Mouse (Mus musculus): ENCODE measurements around the gene Olfr411.

The Olfr411 gene

DNA sequence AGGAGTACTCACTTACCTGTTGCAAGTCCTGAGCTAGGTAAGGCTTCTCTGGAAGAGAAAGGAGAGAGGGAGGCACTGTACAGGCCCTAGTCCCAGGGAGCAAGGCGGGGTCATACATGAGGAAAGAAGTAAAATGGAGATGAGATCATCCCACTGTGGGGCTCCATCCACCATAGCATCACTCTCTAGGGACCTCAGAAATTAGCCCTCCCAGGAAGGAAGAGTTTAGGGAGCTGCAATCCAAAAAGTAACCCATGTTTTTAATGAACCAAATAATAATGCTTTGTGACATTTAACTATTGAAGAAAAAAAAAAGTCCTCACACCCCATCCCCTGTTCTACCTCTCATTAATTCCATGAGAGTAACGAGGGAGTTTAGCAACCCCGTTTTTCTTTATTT lies at the start of gene Olfr411:
TSS of gene Olfr411 (minus strand) at position 101 of the 400 bp plus-strand sequence.
- no peak for DNase-seq (ENCODE audit: low spot score)

DNA sequence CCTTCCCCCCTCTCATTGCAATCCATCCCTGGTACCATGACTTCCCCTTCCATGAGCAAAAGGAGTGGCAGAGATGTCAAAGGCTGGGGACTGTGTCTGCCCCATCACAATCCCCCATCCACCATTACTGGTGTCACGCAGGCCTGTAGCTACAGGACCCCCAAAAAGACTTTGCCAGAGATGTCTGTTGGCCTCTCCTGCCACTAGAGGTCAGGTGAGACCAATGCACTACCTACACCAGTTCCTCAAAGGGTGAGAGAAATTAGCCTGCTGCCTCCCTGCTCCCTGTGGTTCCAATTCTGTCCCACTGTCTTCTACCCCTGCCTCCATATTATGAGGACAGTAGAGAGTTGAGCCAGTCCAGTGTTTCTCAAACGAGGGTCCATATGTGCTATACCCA lies 49.7 kb upstream of the Olfr411 start:
- DNase-seq (ENCODE audit: low spot score): no peak

DNA sequence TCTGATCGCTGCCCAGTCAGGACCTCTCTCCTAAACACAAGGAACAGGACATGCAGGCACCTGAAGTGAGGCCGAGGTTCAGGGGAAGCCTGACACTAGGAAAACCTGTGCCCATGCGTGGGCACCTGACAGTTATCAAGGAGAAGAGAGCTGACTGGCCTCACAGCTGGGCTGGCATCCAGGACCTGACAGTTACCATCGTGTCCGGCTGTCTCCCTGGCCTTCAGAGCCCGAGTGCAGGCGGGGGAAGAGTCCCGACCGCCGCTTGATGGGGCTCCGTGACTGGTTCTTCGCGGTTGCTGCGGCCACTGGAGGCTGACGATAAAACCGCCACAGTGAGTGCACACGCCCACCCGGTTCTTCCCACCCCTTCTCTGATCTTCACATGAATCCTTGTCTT lies 43.1 kb upstream of the Olfr411 start:
- no peak for DNase-seq (ENCODE audit: low spot score)

DNA sequence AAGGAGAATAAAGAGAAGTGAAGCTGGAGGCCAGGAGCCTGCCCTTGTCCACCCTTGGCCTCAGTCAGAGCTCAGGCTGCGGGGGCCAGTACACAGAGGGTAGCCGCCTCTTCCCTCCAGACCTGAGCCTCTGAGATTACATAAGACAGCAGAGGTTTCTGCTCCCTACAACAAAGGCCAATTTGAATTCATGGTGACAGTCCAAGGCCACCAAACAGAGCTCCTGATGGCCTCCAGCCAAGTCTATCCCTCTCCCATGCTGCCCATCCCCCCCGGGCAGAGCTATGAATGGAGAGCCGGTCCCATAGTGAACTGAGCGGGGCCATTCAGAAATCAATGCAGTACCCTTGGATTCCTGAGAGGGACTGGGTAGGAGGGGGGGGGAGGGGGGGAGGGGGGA lies 41.0 kb upstream of the Olfr411 start:
- DNase-seq (ENCODE audit: low spot score): no peak

DNA sequence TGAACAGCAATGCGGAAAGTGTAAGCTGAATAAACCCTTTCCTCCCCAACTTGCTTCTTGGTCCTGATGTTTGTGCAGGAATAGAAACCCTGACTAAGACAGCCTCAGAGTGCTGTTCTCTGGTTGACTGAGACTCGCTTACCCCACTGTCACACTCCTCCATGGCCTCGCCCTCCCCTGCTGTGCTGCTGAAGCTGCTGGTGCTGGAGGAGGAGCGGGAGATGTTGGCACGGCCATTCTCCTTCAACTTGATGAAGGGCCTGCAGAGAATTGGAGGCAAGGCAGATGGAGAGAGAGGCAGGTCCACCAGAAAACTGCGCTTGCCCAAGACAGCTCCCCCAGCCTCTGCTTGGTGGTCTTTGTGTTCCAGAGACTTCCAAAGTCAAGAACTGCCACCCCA lies 40.5 kb upstream of the Olfr411 start:
- no peak for DNase-seq (ENCODE audit: low spot score)

DNA sequence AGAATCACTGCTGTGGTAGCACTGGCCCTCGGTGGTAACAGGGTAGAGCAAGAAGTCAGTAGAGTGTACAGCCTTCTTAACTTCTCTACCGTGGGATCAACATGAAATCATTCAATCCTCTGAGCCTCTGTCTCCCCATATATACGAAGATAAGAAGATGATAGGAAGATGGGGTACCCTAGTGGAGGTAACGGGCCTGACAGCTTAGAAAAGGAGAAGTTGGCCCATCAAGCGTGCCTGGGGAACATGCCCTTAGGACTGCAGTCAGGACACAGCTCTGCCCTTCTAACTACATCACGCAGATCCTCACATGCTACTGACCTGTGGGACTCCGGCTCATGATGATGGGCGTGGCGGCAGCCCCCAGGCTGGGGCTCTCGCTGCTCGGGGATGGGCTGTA lies 39.4 kb upstream of the Olfr411 start:
- no peak for DNase-seq (ENCODE audit: low spot score)

DNA sequence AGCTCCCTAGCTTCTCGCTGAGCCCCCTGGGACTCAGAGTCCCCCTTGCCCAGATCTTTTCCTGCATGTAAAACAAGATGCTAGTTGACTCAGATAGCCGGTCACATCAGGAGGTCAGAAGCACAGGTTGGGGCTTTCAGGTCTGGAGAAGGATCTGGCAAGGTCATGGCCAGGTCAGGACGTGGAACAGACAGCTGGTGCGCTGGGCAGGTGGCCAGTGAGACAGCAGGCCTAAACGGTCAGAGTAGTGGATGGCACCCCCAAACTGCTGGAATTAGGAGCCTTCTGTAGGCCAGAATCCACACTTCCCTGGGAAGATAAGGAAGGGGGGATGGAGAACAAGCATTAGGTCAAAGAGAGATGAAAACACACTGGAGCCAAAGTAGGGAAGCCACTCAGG lies 34.8 kb upstream of the Olfr411 start:
- no peak for DNase-seq (ENCODE audit: low spot score)

DNA sequence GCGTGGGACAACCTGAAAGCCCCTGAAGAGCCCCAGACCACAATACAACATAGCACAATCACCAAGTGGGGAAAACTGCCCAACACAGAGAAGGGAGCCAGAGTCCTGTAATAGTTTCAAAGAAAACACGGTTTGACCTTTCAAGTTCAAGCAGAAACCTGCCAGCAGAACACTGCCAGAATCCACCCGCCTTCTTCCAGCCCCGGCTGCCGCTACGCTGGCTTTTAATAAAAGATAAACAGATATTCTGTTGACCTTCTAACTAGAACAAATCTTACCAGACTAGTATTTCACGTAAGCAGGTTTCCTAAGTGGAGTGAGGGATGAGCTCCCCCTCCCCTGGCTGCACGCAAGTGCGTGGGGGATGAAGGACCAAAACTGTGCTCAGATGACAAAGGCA lies 33.2 kb upstream of the Olfr411 start:
- no peak for DNase-seq (ENCODE audit: low spot score)

DNA sequence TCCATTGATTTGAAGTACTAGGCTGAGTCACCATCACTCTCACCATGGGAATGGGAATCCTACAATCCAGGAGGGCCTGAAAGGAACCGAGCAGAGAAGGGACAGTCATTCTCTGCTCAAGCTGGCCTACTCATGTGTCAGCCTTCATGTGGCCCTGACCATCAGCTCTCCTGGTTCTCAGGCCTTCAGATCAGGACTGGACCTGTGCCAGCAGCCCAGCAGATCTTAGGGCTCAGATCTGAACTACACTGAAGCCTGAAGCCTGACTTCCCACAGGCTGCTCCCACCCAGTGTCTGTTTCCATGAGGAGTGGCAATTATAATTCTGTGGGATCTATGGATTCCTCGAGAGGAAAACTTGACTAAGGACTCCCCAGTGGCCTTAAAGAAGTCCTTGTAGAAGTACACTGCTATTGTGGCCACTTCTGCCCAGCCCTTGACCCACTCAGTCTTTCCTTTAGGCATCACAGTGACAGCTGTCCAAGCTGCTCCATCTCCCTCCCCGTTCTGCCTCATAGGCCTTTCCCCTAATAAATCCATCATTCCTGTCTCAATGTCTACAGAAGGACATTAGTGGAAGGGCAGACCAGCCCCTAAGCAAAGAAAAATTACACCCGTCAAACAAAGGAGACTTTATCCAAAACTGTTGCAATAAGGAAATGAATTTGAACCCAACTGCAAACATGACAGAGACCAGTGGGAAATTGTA lies 26.9 kb upstream of the Olfr411 start:
- no peak for DNase-seq (ENCODE audit: low spot score)

DNA sequence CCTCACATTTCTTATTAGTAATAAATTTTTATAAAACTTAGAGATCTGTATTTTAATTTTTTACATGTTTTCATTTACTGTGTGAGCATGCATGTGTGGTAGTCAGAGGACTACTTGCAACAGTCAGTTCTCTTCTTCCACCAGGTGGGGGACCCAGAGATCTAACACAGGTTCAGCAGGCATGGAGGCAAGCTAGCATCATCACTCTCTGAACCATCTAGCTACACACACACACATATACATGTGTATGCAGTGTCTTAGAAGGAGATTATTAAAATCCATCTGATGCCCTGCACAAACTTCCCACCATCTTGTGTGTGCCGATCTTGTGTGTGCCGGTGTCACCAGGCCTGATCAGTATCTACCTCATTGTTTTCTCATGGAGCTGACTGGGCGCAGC lies 24.4 kb upstream of the Olfr411 start:
- DNase-seq (ENCODE audit: low spot score): no peak

DNA sequence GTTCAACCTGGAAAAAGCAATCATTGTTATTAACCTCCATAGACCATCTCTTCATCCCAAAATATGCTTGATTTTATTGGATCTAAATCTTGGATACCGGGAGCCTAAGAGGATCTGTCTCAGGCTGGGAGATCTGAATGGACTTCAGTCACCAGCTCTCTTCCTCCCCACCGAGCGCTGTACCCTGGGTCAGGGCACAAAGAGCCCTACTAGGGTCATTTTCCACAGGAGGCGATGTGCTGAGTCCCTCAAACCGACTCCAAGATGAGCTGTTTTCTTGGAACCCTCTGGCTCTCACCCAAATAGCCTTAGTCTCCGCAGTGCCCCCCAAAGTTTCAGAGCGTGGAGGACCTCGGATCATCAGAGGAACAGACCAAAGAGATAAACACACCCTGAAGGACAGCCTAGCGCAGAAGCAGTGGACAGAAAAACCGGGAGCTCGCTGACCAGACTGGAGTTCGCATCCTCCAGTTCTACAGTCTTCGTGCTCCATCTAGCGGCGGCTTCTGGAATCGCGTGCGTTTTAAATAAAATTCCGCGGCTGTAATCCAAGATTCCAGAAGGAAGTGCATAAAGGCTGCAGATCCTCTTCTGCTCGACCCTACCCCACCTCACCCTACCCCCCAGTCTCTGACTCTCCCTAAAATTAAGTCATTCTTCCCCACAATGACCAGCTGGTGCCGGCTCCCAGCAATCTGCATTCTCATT lies 19.1 kb upstream of the Olfr411 start:
- peak; percentile 56 for DNase-seq (ENCODE audit: low spot score)

DNA sequence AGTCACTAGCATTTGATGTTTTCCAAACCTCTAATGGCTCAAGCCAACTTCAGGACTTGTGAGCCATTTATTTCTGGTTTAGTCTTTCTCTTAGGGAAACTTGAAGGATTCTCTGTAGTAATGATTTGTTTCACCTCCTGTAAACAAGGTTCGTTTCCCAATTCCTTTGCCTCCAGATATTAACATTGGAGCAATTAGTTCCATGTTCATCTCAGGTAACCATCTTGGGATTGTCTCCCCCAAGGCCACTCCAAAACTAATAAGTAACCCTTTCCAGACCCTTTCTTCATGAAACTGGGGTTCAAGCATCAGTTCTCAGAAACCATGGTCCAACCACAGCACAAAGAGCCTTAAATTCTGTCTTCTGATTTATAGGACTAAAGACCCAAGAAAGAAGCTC lies 9.3 kb upstream of the Olfr411 start, which contains the start of gene Olfr412:
TSS of gene Olfr412 (plus strand) at position 301 of the 400 bp plus-strand sequence.
- DNase-seq (ENCODE audit: low spot score): no peak

DNA sequence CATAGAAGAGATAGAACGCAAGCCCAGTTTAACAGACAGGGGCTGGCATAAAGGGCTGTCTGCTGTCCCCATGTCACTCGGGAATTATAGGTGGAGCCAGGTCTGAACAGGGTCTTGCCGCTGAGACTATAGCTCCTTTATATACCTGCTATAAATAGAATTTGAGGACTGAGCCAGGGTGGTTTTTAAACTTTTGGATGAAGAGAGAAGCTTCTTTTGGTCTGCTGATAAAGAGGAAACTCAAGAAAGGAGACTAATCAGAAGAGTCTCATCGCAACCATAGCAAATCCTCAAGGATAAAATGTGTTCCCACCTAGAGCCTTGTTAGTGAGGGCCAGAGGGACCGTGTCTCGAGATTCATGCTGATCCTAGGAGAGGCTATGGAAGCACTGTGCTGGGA lies 14.5 kb downstream of the Olfr411 start, which contains the start of gene Olfr410:
TSS of gene Olfr410 (minus strand) at position 101 of the 400 bp plus-strand sequence.
- DNase-seq (ENCODE audit: low spot score): no peak

DNA sequence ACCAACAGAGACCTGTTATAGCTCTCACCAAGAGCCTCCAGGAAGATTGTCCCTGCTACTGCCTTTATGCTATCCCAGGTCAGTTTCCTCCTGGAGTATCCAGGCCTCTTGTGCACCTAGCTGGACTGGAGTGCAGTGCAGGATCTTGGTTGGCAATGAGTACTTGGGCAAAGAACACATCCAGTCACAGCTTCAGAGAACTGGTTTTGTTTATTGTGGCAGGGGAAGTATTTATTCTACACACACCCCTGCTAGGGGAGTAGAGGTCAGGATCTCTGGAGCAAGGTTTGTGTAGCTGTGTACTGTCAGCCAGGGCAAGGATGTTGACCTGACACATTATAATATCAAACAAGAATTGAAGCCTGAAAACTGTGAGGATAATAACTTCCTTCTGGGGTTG lies 23.7 kb downstream of the Olfr411 start:
- no peak for DNase-seq (ENCODE audit: low spot score)

DNA sequence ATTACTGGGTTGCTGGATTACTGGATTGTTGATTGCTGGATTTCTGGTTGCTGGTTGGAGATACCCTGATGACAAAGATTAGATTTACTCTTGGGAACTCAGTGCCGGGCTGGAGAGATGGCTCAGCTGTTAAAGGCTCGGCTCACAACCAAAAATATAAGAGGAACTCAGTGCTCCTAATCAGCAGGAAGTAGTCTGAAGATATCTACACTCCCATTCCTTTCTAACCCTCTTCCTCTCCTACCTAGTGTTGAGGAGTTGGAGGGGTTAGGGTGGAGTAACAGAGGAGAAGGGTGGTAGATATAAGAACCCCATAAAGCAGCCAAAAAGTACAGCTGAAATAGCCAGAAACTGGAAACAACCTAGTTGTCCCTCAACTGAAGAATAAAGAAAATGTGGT lies 26.4 kb downstream of the Olfr411 start:
- no peak for DNase-seq (ENCODE audit: low spot score)

Measured in ovary, postnatal 10 days (tissue).